Mouse (Mus musculus) intestine, postnatal 0 days (tissue): ENCODE measurements around the gene Prkg1. TPM values are rescaled to one million over a fixed set of nuclear protein-coding genes. Genes with fewer than 3 reads are reported as not detected.

Experiments used
- ATAC-seq: fragments of 200-750 bp; cut with Nextera tagmentation; 2 replicates; pipeline ENCODE4 v1.8.0; 2017; ENCODE audit warnings: mild to moderate bottlenecking, moderate TSS enrichment, moderate library complexity
- H3K27ac ChIP-seq: fragments of 300-500 bp; sonication (generic); 2 replicates; pipeline ENCODE4 v1.5.1; 2014; ENCODE audit warnings: mild to moderate bottlenecking, low read depth, low read length, moderate library complexity
- H3K27me3 ChIP-seq: fragments of 300-500 bp; sonication (generic); replicated peaks from 2 replicates; pipeline ENCODE4 v1.6.1; 2014; ENCODE audit warnings: low read length, mixed read lengths; ENCODE audit not compliant: control insufficient read depth, insufficient read depth
- H3K36me3 ChIP-seq: fragments of 300-500 bp; sonication (generic); 2 replicates; pipeline ENCODE4 v1.6.1; 2014; ENCODE audit warnings: mild to moderate bottlenecking, moderate library complexity; ENCODE audit not compliant: control insufficient read depth, insufficient read depth
- H3K4me1 ChIP-seq: fragments of 300-500 bp; sonication (generic); replicated peaks from 2 replicates; pipeline ENCODE4 v1.6.1; 2014; ENCODE audit warnings: antibody characterized with exemption, low read length, mixed read lengths; ENCODE audit not compliant: control insufficient read depth, insufficient read depth
- H3K4me2 ChIP-seq: fragments of 300-500 bp; sonication (generic); replicated peaks from 2 replicates; pipeline ENCODE4 v1.6.1; 2014; ENCODE audit warnings: low read depth, mild to moderate bottlenecking, moderate library complexity
- H3K4me3 ChIP-seq: fragments of 300-500 bp; sonication (generic); 2 replicates; pipeline ENCODE4 v1.5.1; 2014; ENCODE audit warnings: low read depth, low read length
- H3K9ac ChIP-seq: fragments of 300-500 bp; sonication (generic); 2 replicates; pipeline ENCODE4 v1.6.1; 2014; ENCODE audit warnings: mild to moderate bottlenecking, low read depth, low read length
- H3K9me3 ChIP-seq: fragments of 300-500 bp; sonication (generic); 2 replicates; pipeline ENCODE4 v1.6.1; 2016; ENCODE audit warnings: mixed run types; ENCODE audit not compliant: control insufficient read depth
- CTCF ChIP-seq: sonication (generic); IDR thresholded peaks from 2 replicates; pipeline ENCODE4 v1.5.1; 2016; ENCODE audit warnings: low read depth, mild to moderate bottlenecking, control low read depth, antibody characterized with exemption, moderate library complexity
- WGBS: fragments of 180-500 bp; shearing (Covaris S2); extraction: QIAGEN DNeasy Blood & Tissue Kit; methylation state at CpG from one replicate; pipeline ENCODE4 v1.1.7; 2014; 5-methylcytosine and 5-hydroxymethylcytosine counted together
- polyA plus RNA-seq: library from polyadenylated mRNA; unstranded; fragments of >200 nt; fragmentation: Nextera tagmentation; extraction: Ambion mirVana; gene quantifications from 2 replicates; pipeline ENCODE4 v1.2.1, GENCODE M21; 2015

The Prkg1 gene
- polyA plus RNA-seq, 1 experiment from 2014 or later = 4.0 TPM

DNA sequence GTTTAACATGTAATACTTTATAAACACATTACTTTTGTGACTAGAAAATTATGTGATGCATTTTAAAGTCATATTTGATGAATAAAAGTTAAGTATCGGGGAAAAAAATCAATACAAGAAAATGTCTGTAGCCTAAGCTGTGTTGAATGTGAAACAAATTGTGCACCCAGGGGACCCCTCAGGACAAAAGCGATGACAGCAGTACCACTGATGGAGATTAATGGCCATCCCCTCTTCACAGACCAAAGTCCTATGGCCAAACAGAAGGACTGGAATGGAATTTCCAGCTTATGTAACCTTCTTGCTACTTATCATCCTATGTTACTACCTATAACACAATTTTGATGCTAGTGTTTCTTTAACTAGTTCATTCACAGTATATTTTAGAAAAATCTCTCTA, 473.6 kb downstream of the Prkg1 start:
- no peaks in the 10 kb centered on the region for H3K9me3 ChIP-seq
- TF ChIP-seq CTCF = no peak
- H3K9ac ChIP-seq = no peak overlapping the region
- ATAC-seq = no peak
- no peaks in the 10 kb centered on the region for H3K27me3 ChIP-seq
- 79% methylated on average over 2 of the region's 2 CpGs for WGBS
- H3K4me2 ChIP-seq = no peak overlapping the region
- no peaks in the 10 kb centered on the region for H3K36me3 ChIP-seq
- no peak overlapping the region for H3K27ac ChIP-seq
- H3K4me3 ChIP-seq = no peak overlapping the region
- H3K4me1 ChIP-seq = no peaks in the 10 kb centered on the region

- TF ChIP-seq CTCF = no peak
- no peak overlapping the region for H3K27ac ChIP-seq
- H3K4me2 ChIP-seq = no peak overlapping the region
- H3K9ac ChIP-seq = no peak overlapping the region
- no peaks in the 10 kb centered on the region for H3K9me3 ChIP-seq
- no peaks in the 10 kb centered on the region for H3K27me3 ChIP-seq
- WGBS = 44% methylated on average over 3 of the region's 3 CpGs
- H3K4me3 ChIP-seq = no peak overlapping the region
- no peaks in the 10 kb centered on the region for H3K4me1 ChIP-seq
- ATAC-seq = no peak
- H3K36me3 ChIP-seq = no peaks in the 10 kb centered on the region
Observed at GRCm38 (mm10) chr19:31284581-31284980, 480.3 kb downstream of the Prkg1 start.

GRCm38 (mm10) chr19:31284126-31284525, 480.7 kb downstream of the Prkg1 start:
- H3K9ac ChIP-seq = no peak overlapping the region
- H3K4me2 ChIP-seq = no peak overlapping the region
- H3K27ac ChIP-seq = no peak overlapping the region
- H3K9me3 ChIP-seq = no peaks in the 10 kb centered on the region
- H3K36me3 ChIP-seq = no peaks in the 10 kb centered on the region
- H3K4me1 ChIP-seq = no peaks in the 10 kb centered on the region
- TF ChIP-seq CTCF = no peak
- no peak for ATAC-seq
- H3K27me3 ChIP-seq = no peaks in the 10 kb centered on the region
- no peak overlapping the region for H3K4me3 ChIP-seq
- 88% methylated on average over 7 of the region's 7 CpGs for WGBS

GRCm38 (mm10) chr19:31283617-31284016, 481.2 kb downstream of the Prkg1 start:
- Histone ChIP-seq H3K4me1 (no peaks in the 10 kb centered on the region), H3K4me3 (no peak overlapping the region), H3K9ac (no peak overlapping the region), H3K36me3 (no peaks in the 10 kb centered on the region), H3K4me2 (no peak overlapping the region), H3K27ac (no peak overlapping the region), H3K27me3 (no peaks in the 10 kb centered on the region), H3K9me3 (no peaks in the 10 kb centered on the region)
- WGBS = 86% methylated on average over 2 of the region's 2 CpGs
- ATAC-seq = no peak
- TF ChIP-seq CTCF = no peak

DNA sequence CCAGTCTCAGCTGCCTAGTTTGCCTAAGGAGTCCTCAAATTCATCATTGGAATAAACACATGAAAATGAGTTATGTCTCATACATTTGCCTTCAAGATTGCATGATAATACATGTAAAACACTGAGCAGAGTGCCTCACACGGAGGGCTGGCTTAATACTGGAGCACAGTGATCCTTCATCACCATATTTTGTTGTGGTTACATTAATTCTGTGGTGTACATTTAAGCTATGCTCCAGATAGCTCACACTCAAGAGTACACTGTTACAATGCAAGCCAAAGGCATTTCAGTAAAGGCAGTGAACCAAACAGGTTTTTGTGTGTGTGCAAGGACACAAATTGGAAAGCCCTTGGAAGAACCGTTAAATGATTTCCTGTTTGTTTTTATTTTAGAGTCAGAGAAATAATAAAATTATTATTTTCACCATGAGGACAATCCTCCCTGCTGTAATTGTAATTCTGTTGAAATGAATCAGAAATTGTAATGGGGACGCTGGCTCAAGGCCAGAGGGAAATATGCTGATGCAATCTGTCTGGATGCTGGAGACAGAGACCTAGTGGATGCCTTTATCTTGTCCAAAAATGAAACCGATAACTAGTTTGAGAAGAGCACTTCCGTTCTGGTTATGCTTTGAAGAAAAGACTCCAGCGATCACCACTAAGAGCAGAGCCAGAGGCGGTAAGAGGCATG, 484.9 kb downstream of the Prkg1 start:
- no peak for TF ChIP-seq CTCF
- no peak overlapping the region for H3K27ac ChIP-seq
- H3K36me3 ChIP-seq = no peaks in the 10 kb centered on the region
- no peaks in the 10 kb centered on the region for H3K9me3 ChIP-seq
- WGBS = 65% methylated on average over 7 of the region's 7 CpGs
- H3K4me1 ChIP-seq = no peaks in the 10 kb centered on the region
- no peak for ATAC-seq
- H3K4me3 ChIP-seq = no peak overlapping the region
- H3K9ac ChIP-seq = no peak overlapping the region
- H3K4me2 ChIP-seq = no peak overlapping the region
- no peaks in the 10 kb centered on the region for H3K27me3 ChIP-seq

DNA sequence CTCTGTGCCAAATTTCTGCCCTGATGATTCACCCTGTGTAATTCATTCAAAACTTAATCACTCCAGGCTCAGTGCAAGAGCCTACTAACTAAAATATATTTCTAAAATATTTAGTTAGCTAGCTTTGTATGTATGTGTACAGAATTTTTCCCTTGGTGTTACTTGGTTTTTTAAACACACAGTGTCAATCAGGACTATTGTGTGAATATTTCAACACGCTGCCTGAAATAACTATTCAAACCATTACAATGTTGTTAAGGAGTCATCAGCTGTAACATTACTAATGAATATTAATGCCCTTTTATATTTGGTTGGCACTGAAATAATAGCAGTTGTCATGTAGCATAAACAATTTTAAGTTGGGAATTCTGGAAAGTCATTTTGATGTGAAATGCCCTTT, 502.4 kb downstream of the Prkg1 start:
- Histone ChIP-seq H3K9me3 (no peaks in the 10 kb centered on the region), H3K27me3 (no peaks in the 10 kb centered on the region), H3K4me3 (no peak overlapping the region), H3K27ac (no peak overlapping the region), H3K4me1 (no peaks in the 10 kb centered on the region), H3K9ac (no peak overlapping the region), H3K36me3 (no peaks in the 10 kb centered on the region), H3K4me2 (no peak overlapping the region)
- TF ChIP-seq CTCF = no peak
- 79% methylated on average over 1 of the region's 1 CpGs for WGBS
- no peak for ATAC-seq

DNA sequence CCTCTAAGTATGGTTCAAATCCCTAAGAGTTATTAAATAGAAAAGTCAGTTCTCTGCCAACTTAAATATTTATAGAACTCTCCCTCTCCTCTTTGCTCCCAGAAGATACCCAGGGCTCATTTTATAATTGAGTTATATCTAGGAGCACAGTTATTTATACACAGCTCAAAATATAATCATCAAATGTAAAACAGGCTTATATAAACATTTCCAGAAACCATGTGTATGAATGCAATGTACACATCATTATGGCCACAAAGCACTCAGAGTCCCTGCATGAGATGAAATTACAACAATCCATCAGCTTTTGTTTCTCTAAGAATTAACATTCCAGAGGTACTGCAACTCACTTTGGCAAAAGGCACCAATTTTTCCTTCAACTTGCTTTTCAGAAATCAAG, 504.3 kb downstream of the Prkg1 start:
- Histone ChIP-seq H3K9me3 (no peaks in the 10 kb centered on the region), H3K4me2 (no peak overlapping the region), H3K9ac (no peak overlapping the region), H3K4me1 (no peaks in the 10 kb centered on the region), H3K27ac (no peak overlapping the region), H3K36me3 (no peaks in the 10 kb centered on the region), H3K4me3 (no peak overlapping the region), H3K27me3 (no peaks in the 10 kb centered on the region)
- ATAC-seq = no peak
- no peak for TF ChIP-seq CTCF
